Mouse (Mus musculus) heart, postnatal 10 days (tissue): ENCODE results near the gene Bcam. TPM values are rescaled to one million over a fixed set of nuclear protein-coding genes. Genes with fewer than 3 reads are reported as not detected.

ENCODE experiments used
- DNase-seq, 2 experiments: peaks; one replicate each; pipeline ENCODE4 v3.0.0; 2021
- intact Hi-C: fragments of 180-260 bp; cut with DNase I; formaldehyde crosslinking; loops from one replicate; pipeline ENCODE4 v1.15.1; 2025
- total RNA-seq, 2 experiments: library from RNA; stranded (reverse); gene quantifications; 2 replicates each; pipeline ENCODE4 v1.2.3; 2021

The Bcam gene
- total RNA-seq, 2 experiments from 2014 or later = 299 to 317 TPM

GRCm38 (mm10) chr7:19741329-19742031 lies 29.3 kb downstream of the Bcam start:
- peak in 1 of 2 experiments; percentile 48 for DNase-seq
- intact Hi-C loops = no loop called here

GRCm38 (mm10) chr7:19740269-19740668 lies 30.5 kb downstream of the Bcam start:
- DNase-seq = no peak

GRCm38 (mm10) chr7:19738771-19739170 lies 32.0 kb downstream of the Bcam start:
- no peak for DNase-seq
- intact Hi-C loops = loop anchor here (2.0 kb wide), 1 partner anchor 14 kb away; no protein-coding TSS in a partner anchor

More at GRCm38 (mm10) chr7:19740269-19740668, 30.5 kb downstream of the Bcam start:
- intact Hi-C loops = no loop called here

- DNase-seq = no peak
- intact Hi-C loops = no loop called here
Measured at GRCm38 (mm10) chr7:19736389-19737057, 34.3 kb downstream of the Bcam start.

GRCm38 (mm10) chr7:19734178-19734666 lies 36.6 kb downstream of the Bcam start:
- intact Hi-C loops = no loop called here
- DNase-seq = no peak

GRCm38 (mm10) chr7:19726541-19726940 lies 44.3 kb downstream of the Bcam start:
- no peak for DNase-seq
- intact Hi-C loops = no loop called here

GRCm38 (mm10) chr7:19724167-19724566 lies 46.6 kb downstream of the Bcam start:
- intact Hi-C loops = loop anchor here (2.0 kb wide), 1 partner anchor 15 kb away; no protein-coding TSS in a partner anchor
- DNase-seq = no peak

- peak; percentile 66 to 74 for DNase-seq
- intact Hi-C loops = no loop called here
Measured at GRCm38 (mm10) chr7:19722754-19723195, 48.0 kb downstream of the Bcam start.

GRCm38 (mm10) chr7:19719200-19719599 lies 51.6 kb downstream of the Bcam start:
- intact Hi-C loops = no loop called here
- DNase-seq = no peak

- no peak for DNase-seq
Measured at GRCm38 (mm10) chr7:19718297-19718952, 52.4 kb downstream of the Bcam start.

GRCm38 (mm10) chr7:19717346-19717745 lies 53.5 kb downstream of the Bcam start:
- no peak for DNase-seq
- intact Hi-C loops = loop anchor here (2.0 kb wide), 1 partner anchor 31 kb away; no protein-coding TSS in a partner anchor

More at GRCm38 (mm10) chr7:19718297-19718952, 52.4 kb downstream of the Bcam start:
- intact Hi-C loops = no loop called here

GRCm38 (mm10) chr7:19716822-19717221 lies 54.0 kb downstream of the Bcam start:
- intact Hi-C loops = loop anchor here (2.0 kb wide), 1 partner anchor 32 kb away; no protein-coding TSS in a partner anchor
- no peak for DNase-seq

- intact Hi-C loops = loop anchor here (2.0 kb wide), 1 partner anchor 33 kb away; no protein-coding TSS in a partner anchor
- no peak for DNase-seq
Measured at GRCm38 (mm10) chr7:19716055-19716682, 54.6 kb downstream of the Bcam start.

- DNase-seq = peak; percentile 99 to 100
Measured at GRCm38 (mm10) chr7:19715239-19716054, 55.4 kb downstream of the Bcam start, which contains the start of gene Tomm40. Gene Tomm40, minus strand, starts transcription at chr7:19715438.

GRCm38 (mm10) chr7:19714836-19715235 lies 56.0 kb downstream of the Bcam start:
- DNase-seq = no peak

More at GRCm38 (mm10) chr7:19715239-19716054, 55.4 kb downstream of the Bcam start, which contains the start of gene Tomm40:
- intact Hi-C loops = loop anchor here (2.0 kb wide), 1 partner anchor 33 kb away; no protein-coding TSS in a partner anchor

GRCm38 (mm10) chr7:19713598-19713997 lies 57.2 kb downstream of the Bcam start:
- intact Hi-C loops = loop anchor here (1.0 kb wide), 1 partner anchor 44 kb away; no protein-coding TSS in a partner anchor
- no peak for DNase-seq

More at GRCm38 (mm10) chr7:19714836-19715235, 56.0 kb downstream of the Bcam start:
- intact Hi-C loops = no loop called here

- peak in 1 of 2 experiments; percentile 48 for DNase-seq
- intact Hi-C loops = loop anchor here (1.0 kb wide), 1 partner anchor 44 kb away; no protein-coding TSS in a partner anchor
Measured at GRCm38 (mm10) chr7:19713196-19713595, 57.6 kb downstream of the Bcam start.

- intact Hi-C loops = no loop called here
- no peak for DNase-seq
Measured at GRCm38 (mm10) chr7:19712414-19712813, 58.4 kb downstream of the Bcam start.

- intact Hi-C loops = no loop called here
- no peak for DNase-seq
Measured at GRCm38 (mm10) chr7:19710650-19711049, 60.2 kb downstream of the Bcam start.
